Mouse (Mus musculus) midbrain, embryonic 12.5 days (tissue): ENCODE data around the gene Dmrt1. TPM values are rescaled to one million over a fixed set of nuclear protein-coding genes. Genes with fewer than 3 reads are reported as not detected.
A peak's percentile ranks its signal among the peaks of the same experiment; 100 is the strongest.

Experiments used
- ATAC-seq: fragments of 200-750 bp; cut with Nextera tagmentation; 2 replicates; pipeline ENCODE4 v1.8.0; 2017; ENCODE audit warnings: low read depth, moderate TSS enrichment, moderate library complexity; ENCODE audit not compliant: low FRiP score
- H3K27ac ChIP-seq: fragments of 300-500 bp; sonication (generic); replicated peaks from 2 replicates; pipeline ENCODE4 v1.5.1; 2016; ENCODE audit warnings: mild to moderate bottlenecking
- H3K27me3 ChIP-seq: fragments of 300-500 bp; sonication (generic); 2 replicates; pipeline ENCODE4 v1.6.1; 2016; ENCODE audit warnings: mild to moderate bottlenecking
- H3K36me3 ChIP-seq: fragments of 300-500 bp; sonication (generic); 2 replicates; pipeline ENCODE4 v1.6.1; 2016
- H3K4me1 ChIP-seq: fragments of 300-500 bp; sonication (generic); 2 replicates; pipeline ENCODE4 v1.6.1; 2016
- H3K4me2 ChIP-seq: fragments of 300-500 bp; sonication (generic); replicated peaks from 2 replicates; pipeline ENCODE4 v1.6.1; 2016; ENCODE audit warnings: mild to moderate bottlenecking, moderate library complexity
- H3K4me3 ChIP-seq: fragments of 300-500 bp; sonication (generic); 2 replicates; pipeline ENCODE4 v1.5.1; 2016; ENCODE audit warnings: mild to moderate bottlenecking
- H3K9ac ChIP-seq: fragments of 300-500 bp; sonication (generic); replicated peaks from 2 replicates; pipeline ENCODE4 v1.6.1; 2016; ENCODE audit warnings: mild to moderate bottlenecking, moderate library complexity
- H3K9me3 ChIP-seq: fragments of 300-500 bp; sonication (generic); 2 replicates; pipeline ENCODE4 v1.6.1; 2016; ENCODE audit warnings: mild to moderate bottlenecking
- WGBS: fragments of 180-500 bp; shearing (Covaris S2); methylation state at CpG from one replicate; pipeline ENCODE4 v1.1.7; 2016; 5-methylcytosine and 5-hydroxymethylcytosine counted together
- polyA plus RNA-seq: library from polyadenylated mRNA; unstranded; fragments of >200 nt; fragmentation: Nextera tagmentation; extraction: Ambion mirVana; gene quantifications from 2 replicates; pipeline ENCODE4 v1.2.1, GENCODE M21; 2016

Dmrt1 gene
- polyA plus RNA-seq, 1 experiment from 2014 or later = 0.11 TPM

DNA sequence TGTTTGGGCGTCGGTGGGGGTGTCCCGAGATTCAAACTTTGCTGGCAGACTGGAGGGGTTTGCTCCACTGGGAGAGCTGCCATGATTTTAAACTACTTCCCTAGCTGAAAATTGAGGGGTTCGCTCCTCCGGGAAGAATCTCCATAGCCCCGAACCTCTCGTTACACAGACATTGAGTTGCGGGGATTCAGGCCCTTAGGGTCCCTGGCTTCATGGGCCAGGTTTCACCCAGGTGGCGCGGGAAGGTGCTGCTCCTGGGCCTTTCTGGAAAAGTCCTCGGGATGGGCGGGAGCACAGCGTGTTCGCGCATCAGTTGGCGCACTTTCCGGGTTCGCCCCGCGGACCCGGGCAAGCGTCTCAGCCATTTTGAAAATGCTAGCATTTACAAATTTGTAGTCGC lies 1.2 kb downstream of the Dmrt1 start:
- no peak overlapping the region for H3K27ac ChIP-seq
- H3K4me3 ChIP-seq = peak overlapping the region; percentile 35
- 2% methylated on average over 23 of the region's 23 CpGs for WGBS
- ATAC-seq = no peak
- H3K36me3 ChIP-seq = no peaks in the 10 kb centered on the region
- H3K4me2 ChIP-seq = peak overlapping the region; percentile 46
- H3K27me3 ChIP-seq = peaks cover 74% of the 10 kb centered on the region
- 0 out of 2 replicates have a peak overlapping the region, but pooled peaks have one; percentile 11 for H3K9ac ChIP-seq
- peaks cover 16% of the 10 kb centered on the region for H3K4me1 ChIP-seq
- no peaks in the 10 kb centered on the region for H3K9me3 ChIP-seq

DNA sequence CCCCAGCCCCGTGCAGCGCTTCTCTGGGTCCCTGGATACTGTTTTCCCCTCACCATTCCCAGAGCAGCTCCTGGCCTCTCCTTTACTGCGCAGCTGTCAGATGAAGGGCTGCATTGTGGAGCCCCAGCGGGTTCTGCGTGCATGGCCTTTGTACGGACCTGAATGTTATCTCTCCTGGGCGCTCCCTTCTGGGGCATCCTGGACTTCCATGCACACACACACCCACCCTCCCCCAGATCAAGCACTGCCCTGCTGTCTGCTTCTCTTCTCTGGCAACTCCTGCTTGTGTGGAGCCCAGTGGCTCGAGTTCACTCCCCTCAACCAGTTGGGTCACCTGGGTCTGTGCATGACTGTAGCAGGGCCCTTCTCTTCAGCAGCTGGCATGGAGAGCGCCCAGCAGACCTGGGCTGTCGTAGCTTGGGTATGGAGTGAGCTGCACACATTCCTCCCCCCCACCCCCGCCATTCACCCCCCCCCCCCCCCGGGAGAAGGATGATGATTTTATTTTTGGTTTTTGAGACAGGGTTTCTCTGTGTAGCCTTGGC lies 9.6 kb downstream of the Dmrt1 start:
- H3K27me3 ChIP-seq = peaks cover 23% of the 10 kb centered on the region
- H3K4me3 ChIP-seq = no peak overlapping the region
- H3K4me1 ChIP-seq = no peaks in the 10 kb centered on the region
- ATAC-seq = no peak
- WGBS = 29% methylated on average over 12 of the region's 12 CpGs
- no peaks in the 10 kb centered on the region for H3K9me3 ChIP-seq
- H3K9ac ChIP-seq = no peak overlapping the region
- no peak overlapping the region for H3K27ac ChIP-seq
- no peaks in the 10 kb centered on the region for H3K36me3 ChIP-seq
- no peak overlapping the region for H3K4me2 ChIP-seq

DNA sequence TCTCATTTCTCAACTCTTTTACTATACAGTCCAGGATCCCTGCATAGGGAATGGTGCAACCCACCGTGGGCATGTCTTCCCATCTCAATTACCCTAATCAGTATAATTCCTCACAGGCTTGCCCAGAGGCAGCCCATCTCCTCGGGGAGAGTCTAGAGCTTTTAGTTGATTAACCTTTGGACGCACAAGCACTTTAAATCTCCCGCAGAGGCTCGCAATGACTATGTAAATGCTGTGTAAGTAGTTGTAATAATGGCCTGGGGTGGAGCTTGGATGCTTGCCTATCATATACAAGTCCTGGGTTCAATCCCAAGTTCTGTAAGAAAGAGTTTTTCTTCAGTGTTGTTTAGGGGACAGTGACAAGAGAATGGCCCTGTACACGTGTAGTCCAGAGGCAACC lies 18.7 kb downstream of the Dmrt1 start:
- 77% methylated on average over 6 of the region's 6 CpGs for WGBS
- Histone ChIP-seq H3K9ac (no peak overlapping the region), H3K4me3 (no peak overlapping the region), H3K27me3 (no peaks in the 10 kb centered on the region), H3K27ac (no peak overlapping the region), H3K4me1 (no peaks in the 10 kb centered on the region), H3K36me3 (no peaks in the 10 kb centered on the region), H3K9me3 (0 out of 2 replicates have a peak, but pooled peaks cover 4% of the 10 kb centered on the region), H3K4me2 (no peak overlapping the region)
- no peak for ATAC-seq

DNA sequence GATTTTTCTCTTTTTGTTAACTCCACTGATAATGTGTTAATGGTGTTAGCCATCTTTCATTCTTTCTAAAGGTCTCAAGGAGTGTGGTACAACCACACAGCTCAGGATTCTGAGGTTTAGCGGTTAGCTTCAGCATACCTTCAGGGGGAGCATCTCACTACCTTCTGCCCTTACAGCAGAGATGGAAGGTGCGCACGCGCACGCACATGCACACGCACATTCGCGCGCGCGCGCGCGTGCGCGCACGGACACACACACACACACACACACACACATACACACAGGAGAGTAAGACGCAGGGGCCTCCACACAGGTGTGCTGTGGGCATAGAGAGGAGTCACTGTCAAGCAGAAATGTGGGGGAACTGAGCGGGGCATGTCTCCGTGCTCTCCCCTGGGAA lies 20.3 kb downstream of the Dmrt1 start:
- H3K9me3 ChIP-seq = 0 out of 2 replicates have a peak, but pooled peaks cover 4% of the 10 kb centered on the region
- no peak overlapping the region for H3K4me3 ChIP-seq
- no peak overlapping the region for H3K27ac ChIP-seq
- WGBS = 98% methylated on average over 20 of the region's 20 CpGs
- no peak for ATAC-seq
- H3K4me2 ChIP-seq = no peak overlapping the region
- no peaks in the 10 kb centered on the region for H3K36me3 ChIP-seq
- H3K27me3 ChIP-seq = no peaks in the 10 kb centered on the region
- H3K9ac ChIP-seq = no peak overlapping the region
- H3K4me1 ChIP-seq = no peaks in the 10 kb centered on the region

DNA sequence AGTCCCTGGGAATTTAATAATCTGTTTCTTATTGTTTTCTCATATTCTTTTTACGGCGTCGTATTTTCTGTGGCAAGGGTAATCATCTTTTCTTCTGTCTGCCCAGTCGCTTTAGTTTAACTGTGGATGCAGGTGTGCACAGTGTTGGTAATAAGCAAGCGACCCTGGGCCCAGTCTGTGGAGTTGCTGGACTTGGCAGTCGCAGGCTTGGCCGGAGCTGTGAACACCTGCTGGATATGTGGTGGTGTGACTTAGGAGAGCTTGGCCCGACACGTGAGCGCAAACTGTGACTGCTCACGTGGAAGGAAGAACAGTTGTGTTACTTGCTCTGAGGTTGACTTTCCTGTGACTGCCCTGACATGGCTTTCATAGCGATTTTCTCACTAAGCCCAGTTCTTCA lies 24.3 kb downstream of the Dmrt1 start:
- no peaks in the 10 kb centered on the region for H3K4me1 ChIP-seq
- H3K27ac ChIP-seq = no peak overlapping the region
- H3K9me3 ChIP-seq = peaks cover 9% of the 10 kb centered on the region; the same call in 1 of the 2 replicates
- H3K4me2 ChIP-seq = no peak overlapping the region
- ATAC-seq = no peak
- 71% methylated on average over 12 of the region's 12 CpGs for whole genome bisulfite sequencing
- H3K9ac ChIP-seq = no peak overlapping the region
- H3K4me3 ChIP-seq = no peak overlapping the region
- H3K36me3 ChIP-seq = no peaks in the 10 kb centered on the region
- no peaks in the 10 kb centered on the region for H3K27me3 ChIP-seq

DNA sequence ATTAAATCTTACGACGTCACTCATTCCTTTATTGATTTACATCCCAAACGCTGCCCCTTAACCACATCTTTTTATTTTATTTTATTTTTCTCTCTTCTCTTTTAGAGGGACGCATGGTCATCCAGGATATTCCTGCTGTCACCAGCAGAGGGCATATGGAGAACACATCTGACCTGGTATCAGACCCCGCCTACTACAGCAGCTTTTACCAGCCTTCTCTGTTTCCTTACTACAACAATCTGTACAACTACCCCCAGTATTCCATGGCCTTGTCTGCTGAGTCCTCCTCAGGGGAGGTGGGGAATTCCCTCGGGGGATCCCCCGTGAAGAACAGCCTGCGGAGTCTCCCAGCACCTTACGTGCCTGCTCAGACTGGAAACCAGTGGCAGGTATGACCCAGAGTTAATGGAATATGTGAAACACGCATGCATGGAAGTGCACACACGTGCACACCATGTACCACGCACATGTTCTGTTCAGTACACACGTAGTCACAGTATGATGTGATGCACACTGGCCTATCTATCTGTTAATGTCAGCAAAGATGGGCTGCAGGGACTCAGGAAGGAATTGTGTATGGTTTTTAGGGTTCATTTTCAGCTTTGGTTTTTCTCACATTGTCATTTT lies 40.4 kb downstream of the Dmrt1 start:
- Histone ChIP-seq H3K27ac (no peak overlapping the region), H3K9me3 (no peaks in the 10 kb centered on the region), H3K36me3 (no peaks in the 10 kb centered on the region), H3K4me1 (0 out of 2 replicates have a peak, but pooled peaks cover 2% of the 10 kb centered on the region), H3K4me2 (no peak overlapping the region), H3K4me3 (no peak overlapping the region), H3K27me3 (peaks cover 17% of the 10 kb centered on the region), H3K9ac (no peak overlapping the region)
- WGBS = 32% methylated on average over 13 of the region's 13 CpGs
- peak; percentile 75 for ATAC-seq

DNA sequence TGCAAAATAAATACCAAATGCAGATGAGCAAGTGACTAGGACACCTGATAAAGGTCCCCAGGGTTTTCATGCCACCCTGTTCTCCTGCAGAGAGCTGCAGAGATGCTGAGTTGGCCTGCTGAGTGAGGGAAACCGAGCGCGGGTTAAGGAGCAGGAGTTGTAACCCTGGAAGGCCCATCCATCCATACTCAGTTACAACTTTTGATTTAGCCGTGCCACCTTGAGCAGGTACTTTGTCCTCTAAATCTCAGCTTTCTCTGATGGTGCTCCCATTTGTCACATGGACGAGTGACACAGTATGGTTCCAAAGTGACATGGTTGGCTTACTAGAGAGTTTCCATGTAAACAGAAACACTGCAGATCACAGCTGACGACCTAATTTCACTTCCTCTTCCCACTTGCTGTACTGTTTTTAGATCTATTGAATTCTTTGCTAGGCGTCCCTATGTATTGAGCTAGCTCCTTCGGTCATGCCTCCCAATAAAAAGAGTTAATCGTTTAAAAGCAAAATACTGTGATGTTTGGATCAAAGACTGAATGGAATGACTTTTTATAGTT lies 41.7 kb downstream of the Dmrt1 start:
- H3K4me1 ChIP-seq = 0 out of 2 replicates have a peak, but pooled peaks cover 2% of the 10 kb centered on the region
- WGBS = 77% methylated on average over 9 of the region's 9 CpGs
- no peak overlapping the region for H3K4me2 ChIP-seq
- H3K27ac ChIP-seq = no peak overlapping the region
- H3K27me3 ChIP-seq = peaks cover 14% of the 10 kb centered on the region
- no peaks in the 10 kb centered on the region for H3K9me3 ChIP-seq
- no peaks in the 10 kb centered on the region for H3K36me3 ChIP-seq
- no peak overlapping the region for H3K4me3 ChIP-seq
- ATAC-seq = no peak
- H3K9ac ChIP-seq = no peak overlapping the region

DNA sequence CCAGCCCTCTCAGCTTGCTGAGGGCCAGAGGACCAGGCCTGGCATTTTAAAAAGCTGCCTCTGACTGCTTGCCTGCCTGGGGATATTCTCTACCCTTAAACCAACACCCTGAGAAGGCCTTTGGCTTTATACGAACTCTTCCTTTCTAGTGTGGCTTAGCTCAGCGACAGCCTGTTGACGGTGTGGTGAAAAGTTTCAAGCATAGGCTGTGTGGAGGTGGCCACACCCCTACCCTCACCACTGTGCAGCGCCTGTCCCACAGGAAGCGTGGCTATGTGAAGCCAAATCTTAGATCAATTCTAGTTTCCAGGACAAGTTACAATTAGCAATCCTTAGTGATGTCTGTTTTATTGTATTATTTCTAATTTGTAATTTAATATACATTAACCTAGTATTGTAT lies 44.9 kb downstream of the Dmrt1 start:
- no peak overlapping the region for H3K4me3 ChIP-seq
- 77% methylated on average over 5 of the region's 5 CpGs for WGBS
- no peak overlapping the region for H3K4me2 ChIP-seq
- H3K4me1 ChIP-seq = 0 out of 2 replicates have a peak, but pooled peaks cover 2% of the 10 kb centered on the region
- no peak overlapping the region for H3K27ac ChIP-seq
- no peaks in the 10 kb centered on the region for H3K9me3 ChIP-seq
- no peaks in the 10 kb centered on the region for H3K36me3 ChIP-seq
- ATAC-seq = no peak
- peaks cover 4% of the 10 kb centered on the region for H3K27me3 ChIP-seq
- H3K9ac ChIP-seq = no peak overlapping the region

DNA sequence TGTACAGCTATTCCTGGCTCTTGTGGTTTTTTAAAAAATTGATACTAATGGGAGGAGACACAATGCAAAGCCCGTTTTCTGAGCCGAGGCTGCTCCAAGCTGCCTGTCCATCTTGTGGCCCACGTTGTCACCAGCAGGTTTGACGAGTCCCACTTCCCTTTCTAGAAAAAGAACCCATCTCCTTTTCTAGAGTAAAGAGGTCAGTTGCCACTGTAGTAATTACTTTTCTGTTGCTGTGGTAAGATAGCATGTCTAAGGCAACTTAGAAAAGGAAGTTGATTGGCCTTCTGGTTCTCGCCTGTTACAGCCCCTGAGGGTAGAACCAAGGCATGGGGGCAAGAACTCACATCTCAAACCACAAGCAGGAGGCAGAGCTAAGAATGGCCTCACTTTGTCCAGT lies 45.6 kb downstream of the Dmrt1 start:
- ATAC-seq = no peak
- Histone ChIP-seq H3K4me3 (no peak overlapping the region), H3K36me3 (no peaks in the 10 kb centered on the region), H3K9me3 (no peaks in the 10 kb centered on the region), H3K4me2 (no peak overlapping the region), H3K9ac (no peak overlapping the region), H3K27ac (no peak overlapping the region), H3K4me1 (no peaks in the 10 kb centered on the region), H3K27me3 (peaks cover 4% of the 10 kb centered on the region)
- 82% methylated on average over 5 of the region's 5 CpGs for WGBS

DNA sequence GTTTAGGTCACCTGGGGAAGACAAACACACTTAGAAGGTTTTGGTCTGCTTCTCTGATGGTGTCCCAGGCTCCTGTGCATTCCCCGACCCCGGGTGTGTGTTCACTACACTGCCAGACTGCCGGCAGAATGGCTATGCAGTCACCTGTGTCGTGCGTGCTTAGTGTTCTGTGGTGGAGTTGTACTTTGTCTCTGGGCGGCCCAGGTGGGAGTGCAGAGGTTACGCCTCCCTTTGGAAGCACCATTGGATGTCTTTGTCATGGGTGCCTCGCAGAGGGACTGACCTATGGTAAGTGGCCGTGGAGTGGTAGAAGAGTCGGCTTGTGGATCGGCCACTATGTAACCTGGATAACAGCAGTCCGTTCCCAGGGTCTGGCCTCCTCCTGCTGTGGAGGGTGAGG lies 59.0 kb downstream of the Dmrt1 start:
- 0 out of 2 replicates have a peak, but pooled peaks cover 19% of the 10 kb centered on the region for H3K27me3 ChIP-seq
- no peak overlapping the region for H3K27ac ChIP-seq
- no peak overlapping the region for H3K4me3 ChIP-seq
- no peaks in the 10 kb centered on the region for H3K36me3 ChIP-seq
- 84% methylated on average over 12 of the region's 12 CpGs for WGBS
- no peak overlapping the region for H3K4me2 ChIP-seq
- H3K9ac ChIP-seq = no peak overlapping the region
- H3K4me1 ChIP-seq = no peaks in the 10 kb centered on the region
- ATAC-seq = no peak
- H3K9me3 ChIP-seq = no peaks in the 10 kb centered on the region

DNA sequence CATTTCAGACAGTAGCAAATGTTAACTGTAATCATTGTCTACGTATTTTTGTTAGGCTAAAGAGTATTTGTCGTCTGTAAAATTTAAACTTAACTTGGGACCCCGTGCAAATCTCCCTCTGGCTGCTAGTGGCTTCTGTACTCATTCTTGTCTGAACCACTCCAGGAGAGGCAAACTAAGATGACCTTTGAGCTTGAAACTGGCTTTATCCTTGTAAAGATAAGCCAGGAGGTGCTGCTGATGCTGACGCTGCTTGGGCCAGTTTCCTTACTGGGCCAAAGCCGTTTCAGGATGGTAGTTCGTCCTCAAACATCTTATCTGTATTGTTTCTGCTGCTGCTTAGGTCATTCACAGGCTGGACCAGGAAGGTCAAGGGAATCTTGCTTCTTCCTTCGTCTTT lies 64.4 kb downstream of the Dmrt1 start:
- Histone ChIP-seq H3K4me1 (peaks cover 5% of the 10 kb centered on the region), H3K9ac (no peak overlapping the region), H3K4me3 (no peak overlapping the region), H3K27ac (no peak overlapping the region), H3K9me3 (no peaks in the 10 kb centered on the region), H3K36me3 (no peaks in the 10 kb centered on the region), H3K4me2 (no peak overlapping the region), H3K27me3 (peaks cover 44% of the 10 kb centered on the region)
- 84% methylated on average over 7 of the region's 7 CpGs for WGBS
- no peak for ATAC-seq

DNA sequence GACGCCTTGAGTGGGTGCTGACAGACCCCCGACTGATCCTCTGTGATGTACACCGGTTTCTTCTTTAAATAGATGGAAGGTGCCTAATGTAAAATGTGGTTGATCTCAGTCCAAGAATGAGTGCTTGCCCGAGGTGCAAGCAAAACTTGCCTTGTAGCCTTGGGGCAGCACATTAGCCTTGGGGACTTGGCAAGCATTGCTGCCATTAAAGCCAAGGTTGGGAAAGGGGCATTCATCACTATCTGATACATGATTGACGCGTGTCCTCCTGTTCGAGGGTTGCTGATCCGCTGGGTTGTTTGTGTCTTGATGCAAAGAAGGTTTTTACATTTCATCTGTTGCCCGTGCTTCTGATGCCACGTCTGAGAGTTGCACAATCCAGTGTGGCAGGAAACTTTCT lies 69.0 kb downstream of the Dmrt1 start:
- Histone ChIP-seq H3K4me2 (no peak overlapping the region), H3K27me3 (peaks cover 51% of the 10 kb centered on the region), H3K27ac (no peak overlapping the region), H3K4me1 (peaks cover 19% of the 10 kb centered on the region), H3K9me3 (no peaks in the 10 kb centered on the region), H3K4me3 (no peak overlapping the region), H3K36me3 (no peaks in the 10 kb centered on the region), H3K9ac (no peak overlapping the region)
- WGBS = 52% methylated on average over 10 of the region's 10 CpGs
- ATAC-seq = no peak
